Mouse (Mus musculus): ENCODE data around the gene Fli1. TPM values are rescaled to one million over a fixed set of nuclear protein-coding genes. Genes with fewer than 3 reads are reported as not detected.

The Fli1 gene
- polyA plus RNA-seq, 1 experiment from 2014 or later, result 68.3 TPM

DNA sequence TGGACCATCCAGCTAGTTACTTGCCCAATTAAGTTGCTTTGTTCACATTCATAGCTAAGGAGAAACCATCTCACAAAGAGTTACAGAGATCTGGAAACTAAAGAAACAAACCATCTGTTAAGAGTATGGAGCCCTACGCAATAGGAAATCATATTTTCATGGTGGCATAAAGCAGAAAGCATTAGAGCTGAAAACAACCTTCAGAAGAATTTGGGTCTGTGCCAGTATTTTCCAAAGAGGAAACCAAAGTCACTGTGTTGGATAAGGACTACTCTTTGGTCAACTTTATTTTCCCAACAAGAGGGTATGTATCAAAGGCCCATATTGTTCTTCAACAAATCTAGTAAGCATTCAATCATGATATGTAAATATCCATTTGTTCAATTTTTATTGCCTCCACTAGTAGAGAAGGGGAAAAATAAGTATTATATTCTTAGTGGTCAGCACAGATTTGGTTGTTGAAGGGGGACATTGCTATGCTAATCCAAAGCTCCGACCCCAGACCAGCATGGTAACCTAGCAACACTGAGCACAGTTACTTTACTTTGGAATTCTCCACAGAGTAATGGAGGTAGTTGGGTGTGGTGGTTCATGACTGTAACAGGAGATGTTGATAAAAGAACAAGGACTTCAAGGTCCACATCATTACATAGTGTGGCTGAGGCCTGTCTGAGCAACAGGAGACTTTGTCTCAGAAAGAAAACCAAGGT lies 20.0 kb downstream of the Fli1 start:
- no peak overlapping the region for H3K4me3 ChIP-seq (ENCODE audit: low read depth, low read length)
- no peak overlapping the region for H3K27ac ChIP-seq (replicated peaks; ENCODE audit: low read depth, low read length)
- DNase-seq (ENCODE audit: low spot score), result no peak
- 85% methylated on average over 2 of the region's 2 CpGs for WGBS
- H3K27me3 ChIP-seq (ENCODE audit: control insufficient read depth, insufficient read depth, low read length), result no peaks in the 10 kb centered on the region
- H3K36me3 ChIP-seq (ENCODE audit: control insufficient read depth, insufficient read depth, low read length), result no peaks in the 10 kb centered on the region; the same call in 1 of the 2 replicates
- H3K4me1 ChIP-seq (ENCODE audit: control insufficient read depth, insufficient read depth, low read length), result peaks cover 28% of the 10 kb centered on the region
- ATAC-seq (ENCODE audit: insufficient number of reproducible peaks, low FRiP score, low TSS enrichment, low read depth), result no peak
- H3K9ac ChIP-seq (ENCODE audit: low read length), result no peak overlapping the region
- no peaks in the 10 kb centered on the region for H3K9me3 ChIP-seq (ENCODE audit: control insufficient read depth, low read length)
- no peak overlapping the region for H3K4me2 ChIP-seq (ENCODE audit: low read depth, severe bottlenecking)

DNA sequence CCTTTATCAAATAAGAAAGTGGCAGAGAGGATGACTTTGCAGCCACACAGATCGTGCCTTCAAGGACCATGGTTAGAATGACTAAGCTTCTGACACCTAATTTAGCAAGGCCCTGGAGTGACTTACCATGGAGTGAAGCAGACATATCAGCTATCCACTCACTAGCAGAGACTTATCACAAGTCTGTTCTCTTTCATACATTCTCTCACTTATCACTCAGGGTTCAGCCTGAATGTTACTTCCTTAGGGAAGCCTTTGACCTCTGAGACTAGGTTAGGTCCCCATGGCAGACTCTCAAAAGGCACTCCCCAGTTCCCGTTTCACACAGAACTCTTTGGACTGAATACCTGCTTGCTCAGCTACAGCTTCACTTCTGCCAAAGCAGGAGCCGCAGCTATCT lies 21.3 kb downstream of the Fli1 start:
- H3K4me2 ChIP-seq (ENCODE audit: low read depth, severe bottlenecking), result no peak overlapping the region
- DNase-seq (ENCODE audit: low spot score), result no peak
- WGBS, result 77% methylated on average over 3 of the region's 3 CpGs
- H3K9ac ChIP-seq (ENCODE audit: low read length), result no peak overlapping the region
- no peaks in the 10 kb centered on the region for H3K27me3 ChIP-seq (ENCODE audit: control insufficient read depth, insufficient read depth, low read length)
- no peaks in the 10 kb centered on the region for H3K9me3 ChIP-seq (ENCODE audit: control insufficient read depth, low read length)
- H3K4me3 ChIP-seq (ENCODE audit: low read depth, low read length), result no peak overlapping the region
- no peaks in the 10 kb centered on the region; the same call in 1 of the 2 replicates for H3K36me3 ChIP-seq (ENCODE audit: control insufficient read depth, insufficient read depth, low read length)
- no peak overlapping the region for H3K27ac ChIP-seq (replicated peaks; ENCODE audit: low read depth, low read length)
- no peak for ATAC-seq (ENCODE audit: insufficient number of reproducible peaks, low FRiP score, low TSS enrichment, low read depth)
- H3K4me1 ChIP-seq (ENCODE audit: control insufficient read depth, insufficient read depth, low read length), result peaks cover 28% of the 10 kb centered on the region

DNA sequence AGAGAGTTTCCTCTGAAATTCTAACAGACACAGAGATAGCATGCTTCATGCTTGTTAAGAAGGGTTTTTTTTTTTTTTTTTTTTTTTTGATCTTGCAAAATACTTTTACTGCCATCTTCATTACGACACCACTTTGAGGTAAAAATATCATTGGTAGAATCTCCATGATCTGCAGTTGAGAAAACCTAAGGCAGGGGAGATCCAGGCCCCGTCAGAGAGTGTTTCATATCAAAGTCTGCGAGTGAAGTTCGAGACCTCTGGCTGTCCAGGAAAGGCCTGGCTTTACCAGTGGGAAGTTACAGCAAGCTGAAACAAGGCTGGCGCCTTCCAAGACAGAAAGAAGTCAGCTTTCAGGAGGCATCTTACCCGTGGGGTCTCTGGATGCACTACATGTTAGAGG lies 21.8 kb downstream of the Fli1 start:
- ATAC-seq (ENCODE audit: insufficient number of reproducible peaks, low FRiP score, low TSS enrichment, low read depth) (no peak), DNase-seq (ENCODE audit: low spot score) (no peak)
- Histone ChIP-seq H3K9me3 (ENCODE audit: control insufficient read depth, low read length) (no peaks in the 10 kb centered on the region), H3K27ac (replicated peaks; ENCODE audit: low read depth, low read length) (no peak overlapping the region), H3K9ac (ENCODE audit: low read length) (no peak overlapping the region; the same call in 1 of the 2 replicates), H3K4me2 (ENCODE audit: low read depth, severe bottlenecking) (no peak overlapping the region), H3K4me1 (ENCODE audit: control insufficient read depth, insufficient read depth, low read length) (peaks cover 28% of the 10 kb centered on the region), H3K4me3 (ENCODE audit: low read depth, low read length) (no peak overlapping the region), H3K27me3 (ENCODE audit: control insufficient read depth, insufficient read depth, low read length) (no peaks in the 10 kb centered on the region), H3K36me3 (ENCODE audit: control insufficient read depth, insufficient read depth, low read length) (no peaks in the 10 kb centered on the region; the same call in 1 of the 2 replicates)
- WGBS, result 70% methylated on average over 6 of the region's 6 CpGs

DNA sequence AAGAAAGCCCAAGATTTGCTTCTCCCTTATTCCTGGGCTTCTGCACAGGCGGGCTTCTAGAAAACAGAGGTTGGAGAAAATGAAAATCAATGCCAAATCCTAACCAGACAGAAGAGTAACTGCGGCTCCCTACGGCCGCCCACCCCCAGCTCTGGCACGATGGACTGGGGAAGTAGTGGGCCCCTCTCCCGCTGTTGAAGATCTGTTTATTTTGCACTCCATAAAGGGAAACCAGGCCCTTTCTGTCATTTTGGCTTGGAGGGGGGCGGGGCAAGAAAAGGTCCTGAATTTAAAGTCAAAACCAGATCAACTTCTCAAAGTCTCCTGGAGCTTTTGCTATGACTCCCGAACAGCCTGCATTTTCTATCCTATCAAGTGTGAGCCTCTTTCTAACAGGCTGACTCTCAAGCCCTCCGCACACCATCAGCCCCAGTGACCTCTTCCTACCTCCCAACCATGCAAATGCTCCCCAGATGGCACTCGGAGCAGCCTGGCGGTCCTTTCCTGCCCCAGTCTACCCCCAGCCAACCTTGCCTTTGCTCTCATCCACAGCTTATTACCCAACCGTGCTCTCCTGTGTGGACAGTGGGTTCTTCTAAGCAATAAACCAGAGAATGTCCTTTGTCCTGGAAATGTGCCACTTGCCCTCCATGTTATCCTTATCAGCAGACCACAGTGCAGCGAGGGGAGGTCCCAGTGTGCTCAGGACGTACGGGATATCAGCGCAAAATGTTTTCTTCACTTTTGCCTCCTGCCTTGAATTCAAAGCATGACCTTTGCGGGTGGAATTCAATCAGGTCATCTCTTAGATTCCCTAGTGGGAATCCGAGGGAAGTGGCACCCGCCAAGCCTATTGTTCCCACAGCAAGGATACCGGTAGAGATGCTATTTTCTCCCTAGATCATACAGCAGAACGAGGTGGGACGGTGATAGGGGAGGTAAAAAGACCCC lies 23.3 kb downstream of the Fli1 start:
- no peaks in the 10 kb centered on the region; the same call in 1 of the 2 replicates for H3K36me3 ChIP-seq (ENCODE audit: control insufficient read depth, insufficient read depth, low read length)
- H3K9ac ChIP-seq (ENCODE audit: low read length), result no peak overlapping the region
- H3K27ac ChIP-seq (replicated peaks; ENCODE audit: low read depth, low read length), result peak overlapping the region; percentile 32; the same call in 1 of the 2 replicates
- H3K4me3 ChIP-seq (ENCODE audit: low read depth, low read length), result no peak overlapping the region
- H3K27me3 ChIP-seq (ENCODE audit: control insufficient read depth, insufficient read depth, low read length), result no peaks in the 10 kb centered on the region
- 56% methylated on average over 22 of the region's 22 CpGs for WGBS
- no peak overlapping the region for H3K4me2 ChIP-seq (ENCODE audit: low read depth, severe bottlenecking)
- no peak for ATAC-seq (ENCODE audit: insufficient number of reproducible peaks, low FRiP score, low TSS enrichment, low read depth)
- no peaks in the 10 kb centered on the region for H3K9me3 ChIP-seq (ENCODE audit: control insufficient read depth, low read length)
- no peak for DNase-seq (ENCODE audit: low spot score)
- H3K4me1 ChIP-seq (ENCODE audit: control insufficient read depth, insufficient read depth, low read length), result peaks cover 34% of the 10 kb centered on the region

DNA sequence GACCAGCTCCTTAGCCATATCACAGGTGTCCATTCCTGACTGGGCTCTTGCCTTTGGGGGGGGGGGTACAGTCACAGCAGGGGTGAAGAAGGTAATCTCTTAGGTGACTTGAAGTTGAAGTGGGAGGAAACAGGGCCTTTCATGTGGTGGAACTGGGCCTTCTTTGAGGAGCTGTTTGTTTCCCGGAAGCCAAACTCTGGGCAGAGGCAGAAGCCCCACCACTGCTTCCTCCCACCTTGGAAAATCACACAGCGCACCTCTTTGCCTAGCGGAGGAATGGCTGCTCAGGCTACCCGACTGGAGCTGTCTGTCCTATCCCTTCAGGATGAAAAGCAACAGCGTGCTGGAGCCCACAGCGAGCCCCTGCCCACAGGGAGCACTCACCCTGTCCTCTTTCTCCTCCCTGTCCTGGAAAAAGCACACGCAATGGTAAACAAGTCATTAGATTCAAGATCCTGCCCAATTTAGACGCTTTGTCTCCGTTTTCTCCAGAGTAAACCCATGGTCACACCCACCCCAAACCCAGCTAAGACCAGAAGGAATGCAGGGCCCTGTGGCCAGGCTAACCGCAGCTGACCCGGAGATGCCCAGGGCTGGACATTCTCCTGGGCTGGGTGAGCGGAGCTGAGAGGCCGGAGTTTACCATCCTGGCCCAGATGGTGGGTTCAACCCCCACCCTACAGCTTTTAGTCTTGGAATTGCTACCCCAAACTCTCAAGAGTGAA lies 24.1 kb downstream of the Fli1 start:
- Histone ChIP-seq H3K27me3 (ENCODE audit: control insufficient read depth, insufficient read depth, low read length) (no peaks in the 10 kb centered on the region), H3K4me3 (ENCODE audit: low read depth, low read length) (no peak overlapping the region), H3K4me1 (ENCODE audit: control insufficient read depth, insufficient read depth, low read length) (peaks cover 37% of the 10 kb centered on the region), H3K9me3 (ENCODE audit: control insufficient read depth, low read length) (no peaks in the 10 kb centered on the region), H3K4me2 (ENCODE audit: low read depth, severe bottlenecking) (no peak overlapping the region), H3K36me3 (ENCODE audit: control insufficient read depth, insufficient read depth, low read length) (no peaks in the 10 kb centered on the region; the same call in 1 of the 2 replicates), H3K9ac (ENCODE audit: low read length) (no peak overlapping the region), H3K27ac (replicated peaks; ENCODE audit: low read depth, low read length) (peak overlapping the region; percentile 32; the same call in 1 of the 2 replicates)
- ATAC-seq (ENCODE audit: insufficient number of reproducible peaks, low FRiP score, low TSS enrichment, low read depth), result no peak
- WGBS, result 59% methylated on average over 13 of the region's 13 CpGs
- DNase-seq (ENCODE audit: low spot score), result no peak

DNA sequence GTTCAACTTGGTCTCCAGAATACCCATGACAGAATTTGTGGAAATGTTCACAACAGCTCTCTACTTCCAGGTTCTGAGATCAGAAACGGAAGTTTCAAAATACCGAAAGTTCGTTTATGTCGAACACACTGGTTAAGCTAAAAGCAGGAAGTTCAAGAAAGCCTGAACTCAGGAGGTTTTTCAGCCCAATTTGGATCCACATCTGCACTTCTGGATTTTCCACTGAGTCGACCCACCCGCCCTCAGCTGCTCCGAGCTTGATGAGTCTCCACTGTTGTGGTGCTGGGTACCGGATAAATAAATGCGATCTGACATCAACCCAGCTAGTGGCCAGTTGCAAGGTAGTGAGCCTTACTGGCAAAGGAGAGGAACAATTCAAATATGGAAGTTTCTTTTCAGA lies 26.0 kb downstream of the Fli1 start:
- ATAC-seq (ENCODE audit: insufficient number of reproducible peaks, low FRiP score, low TSS enrichment, low read depth), result no peak
- DNase-seq (ENCODE audit: low spot score), result no peak
- Histone ChIP-seq H3K9me3 (ENCODE audit: control insufficient read depth, low read length) (no peaks in the 10 kb centered on the region), H3K27ac (replicated peaks; ENCODE audit: low read depth, low read length) (no peak overlapping the region), H3K36me3 (ENCODE audit: control insufficient read depth, insufficient read depth, low read length) (no peaks in the 10 kb centered on the region), H3K27me3 (ENCODE audit: control insufficient read depth, insufficient read depth, low read length) (no peaks in the 10 kb centered on the region), H3K4me1 (ENCODE audit: control insufficient read depth, insufficient read depth, low read length) (peaks cover 36% of the 10 kb centered on the region), H3K4me2 (ENCODE audit: low read depth, severe bottlenecking) (no peak overlapping the region), H3K9ac (ENCODE audit: low read length) (no peak overlapping the region), H3K4me3 (ENCODE audit: low read depth, low read length) (no peak overlapping the region)
- WGBS, result 83% methylated on average over 9 of the region's 9 CpGs

DNA sequence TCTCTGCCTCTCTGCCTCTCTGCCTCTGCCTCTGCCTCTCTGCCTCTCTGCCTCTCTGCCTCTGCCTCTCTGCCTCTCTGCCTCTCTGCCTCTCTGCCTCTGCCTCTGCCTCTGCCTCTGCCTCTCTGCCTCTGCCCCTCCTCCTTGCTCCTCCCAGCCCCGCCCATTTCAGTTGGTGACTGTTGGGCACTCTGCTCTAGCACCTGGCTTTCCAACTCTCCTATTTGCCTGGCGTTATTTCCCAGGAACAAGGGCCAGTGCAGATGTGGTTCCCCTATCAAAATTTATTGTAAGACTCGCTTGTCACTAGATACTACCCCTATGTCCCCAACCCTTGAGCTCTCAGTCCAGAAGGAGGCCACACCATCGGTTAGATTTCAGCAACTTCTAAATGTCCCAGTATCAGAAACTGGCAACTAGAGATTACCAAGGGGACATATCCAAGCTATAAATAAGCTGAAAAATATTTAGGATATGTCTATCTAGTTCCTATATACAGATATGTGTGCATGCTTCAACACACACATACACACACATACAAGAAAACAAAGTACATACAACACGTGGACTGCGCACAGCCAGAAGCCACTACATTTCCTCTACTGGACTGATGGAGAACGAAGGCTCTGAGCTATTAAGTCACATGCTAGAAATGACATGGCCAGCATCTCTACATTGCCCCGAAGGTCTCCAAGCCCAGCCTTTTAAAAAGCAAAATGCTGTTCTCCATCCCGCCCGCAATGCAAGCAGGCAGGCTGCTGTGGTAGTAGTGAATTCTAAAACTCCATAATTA lies 26.6 kb downstream of the Fli1 start:
- no peak overlapping the region for H3K4me3 ChIP-seq (ENCODE audit: low read depth, low read length)
- DNase-seq (ENCODE audit: low spot score) (no peak), ATAC-seq (ENCODE audit: insufficient number of reproducible peaks, low FRiP score, low TSS enrichment, low read depth) (no peak)
- no peaks in the 10 kb centered on the region for H3K9me3 ChIP-seq (ENCODE audit: control insufficient read depth, low read length)
- no peaks in the 10 kb centered on the region for H3K27me3 ChIP-seq (ENCODE audit: control insufficient read depth, insufficient read depth, low read length)
- H3K4me2 ChIP-seq (ENCODE audit: low read depth, severe bottlenecking), result no peak overlapping the region
- no peak overlapping the region for H3K27ac ChIP-seq (replicated peaks; ENCODE audit: low read depth, low read length)
- no peak overlapping the region for H3K9ac ChIP-seq (ENCODE audit: low read length)
- H3K4me1 ChIP-seq (ENCODE audit: control insufficient read depth, insufficient read depth, low read length), result peaks cover 31% of the 10 kb centered on the region
- no peaks in the 10 kb centered on the region for H3K36me3 ChIP-seq (ENCODE audit: control insufficient read depth, insufficient read depth, low read length)
- 73% methylated on average over 10 of the region's 10 CpGs for WGBS

All from limb, embryonic 11.5 days (tissue).